ENCODE assay signal across 8 mouse cellular contexts in the genomic region with DNA sequence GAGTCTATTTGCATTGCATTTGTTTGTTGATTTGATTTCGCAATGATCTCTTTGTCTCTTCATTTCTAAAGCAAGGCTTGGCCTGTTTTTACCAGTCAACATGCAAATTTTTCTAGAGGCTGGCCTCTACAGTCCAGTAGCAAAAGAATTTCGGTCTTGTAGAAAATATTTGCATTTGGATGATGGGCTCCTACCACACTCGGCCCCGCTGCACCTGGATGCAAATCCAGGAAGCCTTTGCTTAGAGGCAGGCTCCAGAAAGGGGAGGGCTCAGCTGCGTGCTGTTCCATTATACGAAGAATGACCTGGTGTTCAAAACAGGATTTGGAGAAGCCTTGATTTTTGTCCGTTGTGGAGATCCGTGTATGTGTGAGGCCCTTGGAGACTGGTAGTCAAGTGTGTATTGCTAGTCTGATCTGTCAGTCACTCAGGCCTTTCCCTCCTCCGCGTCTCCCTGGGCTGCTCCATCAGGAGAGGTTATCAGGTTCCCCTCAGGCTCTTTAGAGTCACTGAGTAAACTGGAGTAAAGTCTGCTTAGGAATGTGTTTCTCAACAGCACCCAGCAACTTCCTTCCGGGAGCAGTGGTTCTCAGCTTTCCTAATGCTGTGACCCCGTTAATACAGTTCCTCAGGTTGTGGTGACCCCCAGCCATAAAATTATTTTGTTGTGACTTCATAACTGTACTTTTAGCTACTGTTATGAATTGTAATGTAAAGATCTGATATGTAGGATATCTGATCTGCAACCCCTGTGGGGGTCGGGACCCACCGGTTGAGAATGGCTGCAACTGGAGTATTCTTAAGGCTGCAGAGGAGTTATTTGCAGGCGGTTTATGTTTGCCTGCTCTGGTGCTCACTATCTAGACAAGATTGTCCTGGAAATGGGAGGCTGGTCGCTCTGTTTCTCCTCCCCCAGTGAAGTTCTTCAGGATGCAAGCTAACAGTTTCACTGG. TPM values are rescaled to one million over a fixed set of nuclear protein-coding genes. Genes with fewer than 3 reads are reported as not detected.
DNase-seq lines count a peak whose midpoint lies in the region; ATAC-seq lines count a peak whose summit lies in the region.

No protein-coding gene starts in this region.

- no peak overlapping the region for H3K9ac ChIP-seq in midbrain, embryonic 13.5 days (replicated peaks)
- H3K9ac ChIP-seq in midbrain, embryonic 15.5 days = no peak overlapping the region
- H3K9ac ChIP-seq in liver, embryonic 15.5 days = no peak overlapping the region

- H3K4me3 ChIP-seq in midbrain, embryonic 13.5 days (replicated peaks) = no peak overlapping the region
- H3K4me3 ChIP-seq in midbrain, embryonic 15.5 days = no peak overlapping the region
- no peak overlapping the region for H3K4me3 ChIP-seq in liver, embryonic 15.5 days (replicated peaks)

- no peaks in the 10 kb centered on the region for H3K9me3 ChIP-seq in midbrain, embryonic 13.5 days
- H3K9me3 ChIP-seq in midbrain, embryonic 15.5 days = no peaks in the 10 kb centered on the region
- no peaks in the 10 kb centered on the region for H3K9me3 ChIP-seq in liver, embryonic 15.5 days (replicated peaks)

- WGBS in midbrain, embryonic 13.5 days = 38% methylated on average over 16 of the region's 16 CpGs
- WGBS in midbrain, embryonic 15.5 days = 38% methylated on average over 16 of the region's 16 CpGs
- 35% methylated on average over 16 of the region's 16 CpGs for WGBS in liver, embryonic 15.5 days (ENCODE audit: insufficient replicate concordance)

- no peaks in the 10 kb centered on the region for H3K36me3 ChIP-seq in midbrain, embryonic 13.5 days
- H3K36me3 ChIP-seq in midbrain, embryonic 15.5 days (replicated peaks) = no peaks in the 10 kb centered on the region
- H3K36me3 ChIP-seq in liver, embryonic 15.5 days (replicated peaks) = no peaks in the 10 kb centered on the region

- H3K27ac ChIP-seq in midbrain, embryonic 13.5 days = no peak overlapping the region
- H3K27ac ChIP-seq in midbrain, embryonic 15.5 days = no peak overlapping the region
- H3K27ac ChIP-seq in liver, embryonic 15.5 days (replicated peaks) = no peak overlapping the region

- H3K27me3 ChIP-seq in midbrain, embryonic 13.5 days = no peaks in the 10 kb centered on the region
- no peaks in the 10 kb centered on the region for H3K27me3 ChIP-seq in midbrain, embryonic 15.5 days (replicated peaks)
- H3K27me3 ChIP-seq in liver, embryonic 15.5 days = no peaks in the 10 kb centered on the region

- no peak overlapping the region for H3K4me2 ChIP-seq in midbrain, embryonic 13.5 days (replicated peaks)
- no peak overlapping the region for H3K4me2 ChIP-seq in midbrain, embryonic 15.5 days
- peak overlapping the region; percentile 30; the same call in 1 of the 2 replicates for H3K4me2 ChIP-seq in liver, embryonic 15.5 days

- peak; percentile 60; the same call in 1 of the 2 replicates for ATAC-seq in midbrain, embryonic 13.5 days
- no peak for ATAC-seq in midbrain, embryonic 15.5 days (replicated peaks)
- no peak for ATAC-seq in liver, embryonic 15.5 days (ENCODE audit: insufficient read depth)

- peaks cover 7% of the 10 kb centered on the region; the same call in 1 of the 2 replicates for H3K4me1 ChIP-seq in midbrain, embryonic 13.5 days (replicated peaks)
- H3K4me1 ChIP-seq in midbrain, embryonic 15.5 days = no peaks in the 10 kb centered on the region
- H3K4me1 ChIP-seq in liver, embryonic 15.5 days (replicated peaks) = no peaks in the 10 kb centered on the region

- peak; percentile 10 for DNase-seq in forelimb bud, embryonic 11.5 days (ENCODE audit: low read depth, low spot score)
- DNase-seq in yolk sac, embryonic 10.5 days (ENCODE audit: low spot score) = peak; percentile 60
- no peak for DNase-seq in layer of hippocampus, postnatal 25 days (ENCODE audit: extremely low spot score in 1 of 2, low spot score in 1 of 2)
- DNase-seq in adrenal gland, adult (ENCODE audit: inconsistent age in 2 of 2, low spot score in 1 of 2) = no peak
- no peak for DNase-seq in layer of hippocampus, postnatal 14 days (ENCODE audit: low spot score in 2 of 2)

RNA-seq across cellular contexts. Expression of a gene that starts 35.5 kb away (rescaled TPM):
- polyA plus RNA-seq in midbrain, embryonic 13.5 days (2015; fragmentation: Nextera tagmentation; extraction: Ambion mirVana) = 193 and 239 TPM in 2 replicates
- 197 and 207 TPM in 2 replicates for polyA plus RNA-seq in midbrain, embryonic 15.5 days (2015; fragmentation: Nextera tagmentation; extraction: Ambion mirVana)
- 1.9 and 2.0 TPM in 2 replicates for polyA plus RNA-seq in liver, embryonic 15.5 days (2015; fragmentation: Nextera tagmentation; extraction: Ambion mirVana)
- total RNA-seq in layer of hippocampus, postnatal 25 days (2021) = 10 to 100 TPM; 27.8 to 29.1 TPM
- total RNA-seq in layer of hippocampus, postnatal 14 days (2021) = 10 to 100 TPM; 47.8 to 50.1 TPM

Comparison
In these comparisons a context has a peak if more than half of its experiments do, and no peak if none do; other contexts are left out.
1. DNase-seq: peak in forelimb bud, embryonic 11.5 days (single experiment) and yolk sac, embryonic 10.5 days (single experiment); none in layer of hippocampus, postnatal 25 days (0 of 2), adrenal gland, adult (0 of 2) and layer of hippocampus, postnatal 14 days (0 of 2).
2. RNA of a gene that starts 35.5 kb away (polyA plus RNA-seq): 193 to 239 TPM in midbrain, embryonic 13.5 days and 197 to 207 TPM in midbrain, embryonic 15.5 days; 1.9 to 2.0 TPM in liver, embryonic 15.5 days; every median in the first group is over 10 times any median in the second.